Mouse (Mus musculus): ENCODE measurements around the gene Chchd6. TPM values are rescaled to one million over a fixed set of nuclear protein-coding genes. Genes with fewer than 3 reads are reported as not detected.

Chchd6 gene
- total and polyA plus RNA-seq, 2 experiments from 2014 or later, result 182 to 192 TPM

DNA sequence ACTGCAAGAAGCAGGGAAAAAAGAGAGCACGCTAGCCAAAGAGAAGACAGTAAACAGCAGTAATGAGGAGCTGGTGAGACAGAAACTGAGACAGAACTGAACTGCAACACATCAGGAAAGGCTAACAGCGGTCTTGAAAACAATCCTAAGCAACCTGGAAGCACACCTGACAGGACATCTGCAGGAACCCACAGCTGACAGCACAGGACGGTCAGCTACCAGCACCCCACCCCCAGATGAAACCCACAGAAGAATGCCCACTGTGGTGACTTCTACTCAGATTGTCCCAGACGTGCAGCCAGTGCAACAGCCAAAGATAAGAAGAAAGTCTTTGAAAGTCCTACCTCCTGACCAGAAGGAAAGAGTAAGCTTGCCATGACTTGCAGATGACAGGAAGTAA is 103.1 kb downstream of the Chchd6 start:
- no peak for ATAC-seq (ENCODE audit: low FRiP score)
- no peak overlapping the region for H3K4me2 ChIP-seq (ENCODE audit: low read depth, low read length, poor library complexity, severe bottlenecking)
- H3K4me3 ChIP-seq (ENCODE audit: low read depth, low read length), result no peak overlapping the region
- DNase-seq (ENCODE audit: low spot score), result no peak
- WGBS, result 86% methylated on average over 4 of the region's 4 CpGs
- H3K9ac ChIP-seq (replicated peaks; ENCODE audit: low read length, poor library complexity, severe bottlenecking), result no peak overlapping the region
- H3K4me1 ChIP-seq (ENCODE audit: insufficient read depth, low read length), result no peaks in the 10 kb centered on the region
- no peak for TF ChIP-seq CTCF (IDR thresholded peaks at IDR 0.05)
- H3K9me3 ChIP-seq (ENCODE audit: low read length), result no peaks in the 10 kb centered on the region
- H3K27me3 ChIP-seq (ENCODE audit: insufficient read depth, low read length), result no peaks in the 10 kb centered on the region
- no peaks in the 10 kb centered on the region for H3K36me3 ChIP-seq (ENCODE audit: insufficient read depth, low read length)
- no peak overlapping the region for H3K27ac ChIP-seq (ENCODE audit: low read depth, low read length)

DNA sequence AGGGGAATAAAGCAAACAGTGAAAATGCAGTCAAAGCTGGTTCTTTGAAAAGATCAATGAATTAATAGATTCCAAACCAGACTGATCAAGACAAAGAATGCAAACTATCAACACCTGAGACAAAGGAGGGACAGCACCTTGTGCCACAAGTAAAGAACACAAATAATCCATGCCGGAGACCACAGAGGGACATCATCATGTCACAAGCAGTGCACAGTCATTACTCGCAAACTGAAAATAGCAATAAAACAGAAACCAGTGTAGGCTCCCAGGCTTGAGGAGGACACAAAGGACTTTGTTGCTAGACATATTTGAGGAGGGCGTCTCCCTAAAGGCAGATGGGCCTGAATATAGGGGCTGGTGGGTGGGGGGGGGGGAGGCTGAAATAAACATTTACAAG is 105.1 kb downstream of the Chchd6 start:
- Histone ChIP-seq H3K4me3 (ENCODE audit: low read depth, low read length) (no peak overlapping the region), H3K4me2 (ENCODE audit: low read depth, low read length, poor library complexity, severe bottlenecking) (no peak overlapping the region), H3K27me3 (ENCODE audit: insufficient read depth, low read length) (no peaks in the 10 kb centered on the region), H3K27ac (ENCODE audit: low read depth, low read length) (no peak overlapping the region), H3K4me1 (ENCODE audit: insufficient read depth, low read length) (no peaks in the 10 kb centered on the region), H3K9ac (replicated peaks; ENCODE audit: low read length, poor library complexity, severe bottlenecking) (no peak overlapping the region), H3K9me3 (ENCODE audit: low read length) (no peaks in the 10 kb centered on the region), H3K36me3 (ENCODE audit: insufficient read depth, low read length) (no peaks in the 10 kb centered on the region)
- DNase-seq (ENCODE audit: low spot score), result no peak
- WGBS, result 94% methylated on average over 3 of the region's 3 CpGs
- no peak for TF ChIP-seq CTCF (IDR thresholded peaks at IDR 0.05)
- ATAC-seq (ENCODE audit: low FRiP score), result no peak

DNA sequence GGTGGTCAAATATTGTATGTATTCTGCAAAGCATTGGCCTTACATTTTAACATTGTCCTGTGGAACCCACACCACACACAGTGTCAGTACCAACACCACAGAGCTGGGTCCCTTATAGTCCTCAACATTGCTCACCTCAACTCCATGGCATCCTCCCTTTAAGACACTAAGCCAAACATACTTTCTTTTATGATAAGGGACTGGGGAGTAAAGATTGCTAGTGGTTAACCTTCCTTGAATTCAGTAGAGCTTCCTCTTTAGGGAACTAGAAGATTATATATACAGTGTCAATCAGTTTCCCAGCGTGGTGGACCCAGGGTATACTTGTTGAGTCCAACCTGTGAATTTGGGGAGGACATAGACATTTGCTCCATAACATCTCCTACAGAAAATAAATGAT is 105.9 kb downstream of the Chchd6 start:
- no peak for ATAC-seq (ENCODE audit: low FRiP score)
- Histone ChIP-seq H3K27me3 (ENCODE audit: insufficient read depth, low read length) (no peaks in the 10 kb centered on the region), H3K4me1 (ENCODE audit: insufficient read depth, low read length) (no peaks in the 10 kb centered on the region), H3K9me3 (ENCODE audit: low read length) (no peaks in the 10 kb centered on the region), H3K36me3 (ENCODE audit: insufficient read depth, low read length) (no peaks in the 10 kb centered on the region), H3K4me3 (ENCODE audit: low read depth, low read length) (no peak overlapping the region), H3K27ac (ENCODE audit: low read depth, low read length) (no peak overlapping the region), H3K9ac (replicated peaks; ENCODE audit: low read length, poor library complexity, severe bottlenecking) (no peak overlapping the region), H3K4me2 (ENCODE audit: low read depth, low read length, poor library complexity, severe bottlenecking) (no peak overlapping the region)
- 97% methylated on average over 1 of the region's 1 CpGs for WGBS
- no peak for DNase-seq (ENCODE audit: low spot score)
- no peak for TF ChIP-seq CTCF (IDR thresholded peaks at IDR 0.05)

DNA sequence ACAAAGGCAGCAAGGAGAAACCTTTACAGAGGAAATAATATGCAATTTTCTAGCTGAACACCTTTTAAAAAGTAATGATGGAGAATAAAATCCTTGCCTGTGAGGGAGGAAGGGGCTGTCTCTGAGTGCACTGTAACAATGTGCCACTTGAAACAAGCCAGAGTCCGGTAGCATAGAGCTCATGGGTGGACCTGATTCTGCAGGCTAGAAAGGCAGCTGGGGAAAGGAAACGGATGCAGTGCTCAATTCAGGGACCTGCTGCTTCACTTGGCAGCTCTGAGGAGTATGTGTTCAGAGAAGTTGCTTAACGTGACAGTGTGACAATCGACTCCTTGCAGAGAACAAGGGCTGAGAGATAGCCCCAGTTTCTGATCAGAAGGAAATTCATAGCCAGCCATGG is 109.4 kb downstream of the Chchd6 start:
- no peaks in the 10 kb centered on the region for H3K4me1 ChIP-seq (ENCODE audit: insufficient read depth, low read length)
- no peak overlapping the region for H3K9ac ChIP-seq (replicated peaks; ENCODE audit: low read length, poor library complexity, severe bottlenecking)
- H3K36me3 ChIP-seq (ENCODE audit: insufficient read depth, low read length), result no peaks in the 10 kb centered on the region
- ATAC-seq (ENCODE audit: low FRiP score) (no peak), DNase-seq (ENCODE audit: low spot score) (no peak)
- H3K9me3 ChIP-seq (ENCODE audit: low read length), result no peaks in the 10 kb centered on the region
- no peak overlapping the region for H3K4me3 ChIP-seq (ENCODE audit: low read depth, low read length)
- WGBS, result 48% methylated on average over 4 of the region's 4 CpGs
- peak overlapping the region; percentile 34; the same call in 1 of the 2 replicates for H3K27ac ChIP-seq (ENCODE audit: low read depth, low read length)
- no peak for TF ChIP-seq CTCF (IDR thresholded peaks at IDR 0.05)
- H3K27me3 ChIP-seq (ENCODE audit: insufficient read depth, low read length), result no peaks in the 10 kb centered on the region
- no peak overlapping the region for H3K4me2 ChIP-seq (ENCODE audit: low read depth, low read length, poor library complexity, severe bottlenecking)

DNA sequence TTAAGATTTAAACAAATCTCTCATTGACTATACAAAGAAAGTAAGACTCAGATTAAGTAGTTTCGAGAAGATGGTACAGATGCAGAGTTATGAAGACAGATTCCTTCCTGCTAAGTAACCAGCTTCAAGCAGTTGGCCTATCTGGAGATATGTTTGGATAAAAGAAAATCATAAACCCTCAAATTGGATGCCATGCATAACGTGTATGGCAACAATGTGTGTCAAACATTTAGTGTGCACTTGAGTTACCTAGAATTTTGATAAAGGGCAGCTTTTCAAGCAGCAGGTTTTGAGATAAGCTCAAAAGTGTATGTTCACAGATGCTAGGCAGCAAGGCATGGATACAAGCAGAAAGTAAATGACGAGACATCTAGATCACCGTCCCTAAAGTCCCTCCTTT is 114.3 kb downstream of the Chchd6 start:
- Histone ChIP-seq H3K4me2 (ENCODE audit: low read depth, low read length, poor library complexity, severe bottlenecking) (no peak overlapping the region), H3K27ac (ENCODE audit: low read depth, low read length) (no peak overlapping the region), H3K36me3 (ENCODE audit: insufficient read depth, low read length) (no peaks in the 10 kb centered on the region), H3K4me3 (ENCODE audit: low read depth, low read length) (no peak overlapping the region), H3K9me3 (ENCODE audit: low read length) (no peaks in the 10 kb centered on the region), H3K4me1 (ENCODE audit: insufficient read depth, low read length) (no peaks in the 10 kb centered on the region), H3K27me3 (ENCODE audit: insufficient read depth, low read length) (no peaks in the 10 kb centered on the region), H3K9ac (replicated peaks; ENCODE audit: low read length, poor library complexity, severe bottlenecking) (no peak overlapping the region)
- 85% methylated on average over 4 of the region's 4 CpGs for WGBS
- ATAC-seq (ENCODE audit: low FRiP score) (no peak), DNase-seq (ENCODE audit: low spot score) (no peak)
- TF ChIP-seq CTCF (IDR thresholded peaks at IDR 0.05), result no peak

DNA sequence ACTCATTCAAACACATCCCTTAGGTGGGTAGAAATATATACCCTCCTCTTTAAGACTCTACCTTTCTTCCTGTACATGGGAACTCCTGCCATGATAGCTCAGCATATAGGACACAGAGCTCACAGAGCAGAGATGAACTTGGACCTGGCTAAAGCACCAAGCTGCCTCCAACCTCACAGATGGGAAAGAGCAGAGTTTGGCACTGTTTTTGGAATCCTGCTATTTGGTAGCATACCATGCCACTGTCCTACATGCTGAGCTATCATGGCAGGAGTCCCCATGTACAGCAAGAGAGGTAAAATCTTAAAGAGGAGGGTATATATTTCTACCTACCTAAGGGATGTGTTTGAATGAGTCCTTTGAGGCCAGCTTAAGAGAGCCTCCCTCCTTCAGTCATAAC is 127.5 kb downstream of the Chchd6 start:
- ATAC-seq (ENCODE audit: low FRiP score), result no peak
- Histone ChIP-seq H3K4me2 (ENCODE audit: low read depth, low read length, poor library complexity, severe bottlenecking) (no peak overlapping the region), H3K36me3 (ENCODE audit: insufficient read depth, low read length) (no peaks in the 10 kb centered on the region), H3K9ac (replicated peaks; ENCODE audit: low read length, poor library complexity, severe bottlenecking) (no peak overlapping the region), H3K9me3 (ENCODE audit: low read length) (no peaks in the 10 kb centered on the region), H3K4me1 (ENCODE audit: insufficient read depth, low read length) (peaks cover 5% of the 10 kb centered on the region; the same call in 1 of the 2 replicates), H3K4me3 (ENCODE audit: low read depth, low read length) (no peak overlapping the region), H3K27ac (ENCODE audit: low read depth, low read length) (no peak overlapping the region), H3K27me3 (ENCODE audit: insufficient read depth, low read length) (no peaks in the 10 kb centered on the region)
- TF ChIP-seq CTCF (IDR thresholded peaks at IDR 0.05), result no peak
- DNase-seq (ENCODE audit: low spot score), result no peak
